Mouse (Mus musculus) mesoderm, embryonic 11.5 days (tissue): Measurements from ENCODE around the gene Cdk6.
A peak's percentile ranks its signal among the peaks of the same experiment; 100 is the strongest.
"Not testable (repeated sequence)": the region's sequence is repeated elsewhere in the genome, so short reads cannot be mapped to it uniquely, and the experiment has no call there.

ENCODE experiments used
- DNase-seq: peaks from one replicate; pipeline ENCODE4 v3.0.0-alpha.2; 2012; ENCODE audit warnings: low read depth, low spot score

The Cdk6 gene

DNA sequence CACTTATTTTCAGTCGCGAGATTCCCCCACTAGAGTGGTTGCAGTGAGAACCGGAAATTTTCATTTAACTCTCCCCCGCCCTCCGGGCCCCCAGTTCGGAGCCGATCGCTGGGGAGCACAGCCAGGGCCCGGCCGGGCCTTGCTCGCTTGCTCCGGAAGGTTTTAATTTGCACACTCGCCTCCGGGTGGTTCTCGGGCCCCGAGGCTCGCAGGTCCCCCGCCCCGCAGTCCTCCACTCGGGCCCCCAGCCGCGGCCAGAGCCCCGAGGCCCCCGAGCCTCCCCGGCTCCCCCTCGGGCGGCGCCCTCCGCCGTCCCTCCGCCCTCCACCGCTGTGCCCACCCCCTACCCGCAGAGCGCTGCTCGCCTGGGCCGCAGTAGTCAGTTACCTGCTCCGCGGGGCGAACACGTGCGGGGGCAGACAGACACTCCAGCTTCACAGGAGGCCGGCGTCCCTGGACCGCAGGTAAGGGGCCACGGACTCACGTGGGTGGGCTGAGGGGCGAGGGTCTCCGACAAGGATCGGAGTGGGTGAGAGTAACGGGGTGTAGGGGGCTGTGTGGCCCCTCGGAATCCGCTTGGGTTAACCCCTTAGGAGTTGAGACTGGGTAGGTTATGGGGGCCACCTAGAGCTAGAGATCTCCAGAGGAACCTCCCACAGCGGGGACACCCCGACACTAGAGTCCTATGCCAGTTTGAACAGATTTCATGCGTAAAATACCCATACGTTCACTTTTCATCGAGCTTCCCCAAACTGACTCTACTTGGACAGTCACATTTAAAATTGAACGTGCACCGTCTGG lies at the start of gene Cdk6:
Gene Cdk6 (plus strand): TSS at position 375 of the 801 bp plus-strand sequence.
- DNase-seq, result peak; percentile 39

DNA sequence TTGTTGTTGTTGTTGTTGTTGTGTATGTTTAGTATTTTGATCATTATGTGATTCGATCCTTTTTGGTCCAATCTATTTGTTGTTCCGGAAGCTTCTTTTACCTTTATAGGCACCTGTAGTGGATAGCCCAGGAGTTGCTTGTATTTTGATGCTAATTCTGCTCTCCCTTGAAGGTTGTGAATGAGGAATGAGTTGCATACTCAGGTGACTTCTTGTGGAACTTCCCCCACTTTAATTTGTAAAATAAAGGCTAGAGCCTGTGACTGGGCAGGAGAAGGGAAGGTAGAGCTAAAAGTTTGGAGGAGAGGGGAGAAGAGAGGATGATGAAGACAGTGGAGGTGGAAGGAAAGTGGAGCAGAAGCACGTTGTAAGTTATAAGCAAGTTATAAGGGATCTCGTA lies 47.6 kb upstream of the Cdk6 start:
- DNase-seq, result no peak

DNA sequence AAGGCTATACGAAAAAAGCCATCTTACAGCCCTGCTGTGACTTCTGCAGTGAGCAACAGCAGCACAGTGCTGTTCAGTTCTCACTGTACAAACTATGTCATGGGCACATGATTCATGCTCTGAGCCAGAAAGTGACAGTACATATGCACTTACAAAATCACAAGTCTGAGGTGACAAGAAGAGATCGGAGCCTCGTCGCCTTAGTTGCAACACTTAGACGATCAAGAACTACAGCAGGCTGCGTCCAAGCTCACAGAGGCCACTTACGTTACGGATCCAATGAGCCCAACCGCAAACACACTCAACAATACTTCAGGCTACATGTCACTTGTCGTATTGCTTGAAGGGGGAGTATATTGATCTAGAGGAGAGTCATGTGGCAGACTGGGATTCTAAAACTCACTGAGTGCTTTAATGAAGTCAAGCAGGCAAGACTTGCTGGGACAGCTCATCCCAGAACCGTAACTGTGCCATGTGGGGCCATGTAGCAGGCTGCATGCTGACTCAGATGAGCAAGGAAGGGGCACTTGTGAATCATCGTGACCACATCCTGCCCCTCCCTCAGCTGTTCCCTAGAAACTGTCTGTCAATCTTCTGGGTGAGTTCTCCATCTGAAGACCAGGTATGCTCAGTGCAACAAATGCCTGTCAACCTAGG lies 40.4 kb upstream of the Cdk6 start:
- no peak for DNase-seq

- no peak for DNase-seq
Measured at GRCm38 (mm10) chr5:3301535-3301934, 39.8 kb upstream of the Cdk6 start.

GRCm38 (mm10) chr5:3303876-3304275 lies 37.4 kb upstream of the Cdk6 start:
- no peak for DNase-seq

DNA sequence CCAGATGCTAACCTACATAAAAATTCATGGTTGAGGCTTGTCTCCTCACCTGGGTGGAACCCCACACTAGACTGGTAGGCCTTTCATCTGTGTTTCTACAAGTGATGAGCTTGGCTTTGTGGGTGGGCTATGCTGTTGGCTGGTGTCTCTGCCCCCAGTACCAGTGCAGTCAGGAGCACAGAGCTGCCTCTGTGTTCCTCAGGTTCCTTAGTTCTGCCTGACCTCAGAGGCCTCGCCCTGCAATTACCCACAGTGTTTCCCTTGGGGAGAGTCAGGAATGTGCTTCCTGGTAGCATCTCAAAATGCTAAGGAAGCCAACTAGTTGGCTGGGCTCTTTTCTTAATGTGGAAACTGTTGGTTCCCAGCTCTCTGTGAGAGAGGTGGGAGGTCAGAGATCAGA lies 35.1 kb upstream of the Cdk6 start:
- DNase-seq, result no peak

DNA sequence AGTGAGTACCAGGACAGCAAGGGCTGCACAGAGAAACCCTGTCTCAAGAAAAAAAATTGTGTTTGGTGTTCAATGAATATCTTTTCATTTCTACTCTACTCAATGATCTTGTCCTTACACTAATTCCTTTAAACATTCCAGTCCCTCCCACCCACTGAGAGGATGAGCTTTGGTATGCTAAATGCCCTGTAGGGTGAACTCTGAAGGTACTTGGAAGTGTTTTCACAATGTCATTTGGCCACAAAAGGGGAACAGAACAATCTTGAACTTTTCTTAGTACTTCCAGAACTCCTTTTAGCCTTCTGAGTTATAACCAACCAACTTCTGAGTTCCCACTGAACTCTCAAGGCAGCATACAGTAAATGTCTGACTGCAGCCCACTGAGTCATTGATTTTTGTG lies 32.2 kb upstream of the Cdk6 start:
- DNase-seq, result no peak

DNA sequence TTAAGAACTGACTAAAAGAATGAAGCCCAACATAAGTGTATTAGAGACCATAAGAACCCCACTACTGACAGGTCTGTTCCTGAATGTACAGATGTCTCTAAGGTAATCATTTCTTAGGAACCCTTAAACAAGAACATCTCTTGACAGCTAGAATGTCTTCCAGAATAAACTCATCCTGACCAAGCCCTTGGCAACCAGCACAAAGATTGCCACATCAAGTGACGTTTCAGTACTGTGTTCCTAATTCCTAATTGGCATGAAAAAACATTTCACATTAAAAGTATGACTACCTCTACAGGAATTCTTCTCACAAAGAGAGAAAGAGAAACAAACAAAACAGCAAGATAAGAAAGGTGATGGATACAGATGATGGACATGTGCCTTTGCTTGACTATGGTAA lies 31.7 kb upstream of the Cdk6 start:
- DNase-seq, result no peak

DNA sequence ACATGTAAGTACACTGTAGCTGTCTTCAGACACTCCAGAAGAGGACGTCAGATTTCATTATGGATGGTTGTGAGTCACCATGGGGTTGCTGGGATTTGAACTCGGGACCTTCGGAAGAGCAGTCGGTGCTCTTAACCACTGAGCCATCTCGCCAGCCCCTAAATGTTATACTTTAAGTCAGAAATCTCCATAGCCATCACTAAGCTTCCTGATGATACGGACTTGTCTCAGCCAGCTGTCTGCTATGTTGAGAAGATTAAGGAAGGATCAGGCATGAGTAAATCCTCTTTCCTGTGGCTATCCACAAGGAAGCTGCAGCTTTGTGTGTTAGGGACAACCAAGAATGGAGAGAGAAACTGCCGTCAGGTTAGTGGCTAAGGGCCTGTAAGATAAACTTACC lies 30.1 kb upstream of the Cdk6 start:
- DNase-seq, result not testable (repeated sequence)

- DNase-seq, result not testable (repeated sequence)
Measured at GRCm38 (mm10) chr5:3317724-3318123, 23.6 kb upstream of the Cdk6 start.

- DNase-seq, result no peak
Measured at GRCm38 (mm10) chr5:3320225-3320624, 21.1 kb upstream of the Cdk6 start.

GRCm38 (mm10) chr5:3322052-3322451 lies 19.2 kb upstream of the Cdk6 start:
- no peak for DNase-seq

DNA sequence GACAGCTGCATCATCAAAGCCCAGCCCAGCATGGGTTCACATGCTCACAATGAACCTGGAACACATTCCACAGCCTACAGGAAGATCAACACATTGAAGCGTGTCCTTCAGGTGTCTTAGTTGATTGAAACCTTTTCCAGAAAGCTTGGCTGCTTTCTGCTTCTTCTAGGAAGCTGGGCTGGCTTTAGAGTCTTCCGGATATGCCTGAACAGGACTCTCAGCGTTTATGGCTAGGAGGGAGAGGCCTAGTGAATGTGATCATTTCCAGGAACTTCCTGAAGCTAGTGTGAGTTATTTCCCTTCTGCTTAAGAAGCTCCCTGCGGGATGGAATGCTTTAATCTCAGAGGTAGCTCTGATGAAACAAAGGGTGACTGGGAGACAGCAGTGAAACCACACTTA lies 17.2 kb upstream of the Cdk6 start:
- no peak for DNase-seq

DNA sequence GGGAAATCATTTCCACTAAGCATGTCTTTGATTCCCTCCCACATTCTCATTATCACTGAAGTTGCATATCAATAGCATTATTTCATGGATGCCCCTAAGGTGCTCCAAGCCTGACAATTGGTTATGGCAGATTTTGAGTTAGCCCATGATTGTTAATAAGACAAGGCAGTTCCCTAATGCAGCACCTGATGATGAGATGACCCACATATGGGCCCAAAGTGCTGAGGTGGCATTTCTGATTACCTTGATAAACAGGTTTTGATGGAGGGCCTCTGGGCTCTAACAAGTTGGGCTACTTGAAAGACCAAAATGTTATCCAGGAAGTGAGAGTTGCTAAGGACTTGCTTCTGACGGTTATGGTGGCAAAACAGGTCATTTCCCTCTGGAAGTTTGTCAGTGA lies 11.9 kb upstream of the Cdk6 start:
- no peak for DNase-seq

DNA sequence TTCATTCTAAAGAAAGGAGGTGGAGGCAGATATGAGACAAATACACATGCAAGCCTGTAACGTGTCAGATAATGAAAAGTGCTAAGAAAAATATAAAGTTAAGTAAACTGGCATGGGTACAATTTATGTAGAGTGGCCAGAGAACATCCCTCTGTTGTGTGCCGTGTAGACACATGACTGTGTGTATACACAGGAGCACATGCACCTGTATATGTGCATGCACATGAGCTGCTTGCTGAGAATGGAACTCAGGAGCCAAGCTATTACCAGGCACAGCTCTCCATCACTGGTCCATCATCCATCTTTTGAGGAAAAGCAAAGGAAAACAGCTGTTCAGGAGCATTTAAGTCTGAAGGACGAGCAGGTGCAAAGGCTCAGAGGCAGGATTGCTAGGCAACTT lies 10.4 kb upstream of the Cdk6 start:
- no peak for DNase-seq

DNA sequence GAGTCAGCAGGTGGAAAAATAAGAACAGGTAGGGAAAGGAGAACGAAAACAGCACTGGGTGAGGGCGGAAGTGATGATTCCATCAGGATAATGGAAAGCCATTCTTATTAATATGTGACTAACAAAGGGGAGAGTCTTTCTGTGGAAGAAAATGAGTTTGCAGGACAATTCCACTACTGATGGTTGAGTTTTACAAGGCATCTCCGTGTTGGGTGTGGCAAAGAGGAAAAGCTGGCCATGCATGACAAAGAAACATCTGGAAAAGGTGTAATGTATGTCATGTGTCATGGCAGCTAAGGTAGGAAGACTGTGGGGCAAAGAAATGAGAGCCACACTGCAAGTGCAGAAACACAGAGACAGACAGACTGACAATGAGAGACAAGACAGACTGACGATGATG lies 8.3 kb upstream of the Cdk6 start:
- not testable (repeated sequence) for DNase-seq

- not testable (repeated sequence) for DNase-seq
Measured at GRCm38 (mm10) chr5:3340340-3341058, 786 bp upstream of the Cdk6 start.

DNA sequence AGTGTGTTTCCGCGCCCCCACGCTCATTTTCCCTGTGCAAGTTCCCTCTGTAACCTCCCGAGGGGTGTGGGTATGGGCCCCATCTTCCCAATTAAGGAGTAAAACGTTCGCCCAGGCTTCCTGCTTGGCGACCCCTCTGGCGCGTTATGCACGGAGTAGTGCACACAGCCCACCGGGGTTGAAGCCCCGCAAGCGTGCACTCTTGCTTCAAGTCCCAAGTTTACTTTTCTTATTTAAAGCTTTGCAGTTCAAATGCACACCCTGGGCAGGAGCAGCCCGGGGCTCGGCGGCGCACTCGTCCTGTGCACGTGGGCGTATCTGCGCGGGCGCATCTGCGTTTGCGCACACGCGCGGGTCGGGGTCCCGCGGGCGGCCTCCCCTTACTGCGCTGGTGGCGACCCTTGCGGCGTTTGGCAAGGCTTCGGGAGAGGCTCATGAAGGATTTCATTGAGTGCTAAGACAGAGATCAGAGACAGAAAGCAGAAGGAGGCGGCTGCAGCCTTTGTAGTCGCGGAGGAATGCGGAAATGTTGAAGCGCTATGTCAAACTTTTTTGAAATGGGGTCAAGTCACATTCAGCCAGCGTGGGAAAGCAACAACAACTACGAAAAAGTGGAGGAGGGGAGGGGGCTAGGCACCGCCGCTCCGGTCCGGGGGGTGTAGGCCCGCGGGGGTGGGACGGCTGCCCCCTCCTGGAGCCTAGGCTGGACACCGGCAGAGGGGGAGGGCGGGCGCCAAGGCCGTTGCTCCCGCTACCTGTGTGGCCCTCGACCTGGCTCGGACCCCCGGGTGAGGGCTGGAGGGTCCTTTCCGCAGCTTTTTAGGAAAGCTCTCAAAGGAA lies 866 bp downstream of the Cdk6 start:
- peak; percentile 68 for DNase-seq

DNA sequence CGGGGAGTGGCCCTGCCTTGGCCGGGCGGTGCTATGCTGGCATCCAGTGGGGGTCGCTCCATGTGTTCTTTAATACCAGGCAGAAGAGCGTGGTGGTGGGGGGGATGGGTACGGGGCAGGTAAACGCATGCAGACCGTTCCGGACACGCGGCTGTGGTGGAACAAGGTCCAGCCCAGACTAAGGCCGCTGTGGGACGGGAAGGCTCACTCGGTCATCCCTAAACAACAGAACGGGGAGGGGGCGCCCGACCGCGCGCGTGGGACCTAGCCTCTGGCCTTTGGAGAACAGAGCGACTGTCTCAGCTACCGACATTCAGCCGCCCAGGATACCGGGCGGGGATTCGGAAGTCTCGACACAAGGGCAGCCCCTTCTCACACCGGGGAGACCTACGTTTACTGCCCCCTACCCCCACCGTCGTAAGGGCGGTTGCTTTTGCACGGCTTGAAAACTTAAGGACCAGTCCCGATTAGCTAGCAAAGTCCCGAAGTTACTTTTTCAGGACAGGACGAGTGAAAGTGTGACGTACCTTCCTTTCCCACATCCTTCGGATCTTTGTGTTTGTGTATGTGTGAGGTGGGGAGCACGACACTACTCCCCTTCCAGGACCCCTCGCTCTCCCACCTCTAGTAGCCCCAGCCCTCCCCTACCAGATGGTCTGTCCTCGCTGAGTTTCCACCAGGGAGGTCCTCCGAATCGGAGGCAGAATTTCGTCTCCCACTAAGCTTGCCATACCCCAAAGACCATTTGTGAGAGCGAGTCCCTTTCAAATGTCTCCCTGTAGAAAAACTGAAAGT lies 1.7 kb downstream of the Cdk6 start:
- peak; percentile 68 for DNase-seq

DNA sequence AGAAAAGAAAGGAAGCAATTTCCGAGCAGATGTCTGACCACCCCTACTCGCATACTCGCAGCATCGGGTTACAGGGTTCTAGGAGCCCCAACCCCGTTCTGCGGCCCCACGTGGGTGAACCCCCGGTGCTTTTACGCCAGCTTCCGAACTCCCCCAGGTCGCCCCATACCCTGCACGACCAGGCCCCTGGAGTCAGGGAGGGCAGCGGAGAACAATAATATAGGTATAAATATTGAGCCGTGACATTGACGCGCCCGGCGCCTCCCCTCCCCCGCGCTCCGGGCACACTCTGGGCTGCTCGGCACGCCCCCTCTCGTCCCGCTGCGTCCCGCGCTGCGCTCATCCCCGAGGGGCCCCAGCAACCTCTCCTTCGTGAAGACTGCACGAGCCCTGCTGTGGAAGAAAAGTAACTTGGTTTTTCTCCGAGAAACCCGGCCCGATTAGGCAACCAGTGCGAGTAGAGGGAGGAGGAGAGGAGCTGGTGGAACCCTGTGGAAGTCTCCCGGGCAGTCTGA lies 2.3 kb downstream of the Cdk6 start:
- DNase-seq, result peak; percentile 67
